Comparison of ENCODE assay signal across 11 mouse cellular contexts in genomic region chr17:27389221-27390000, GRCm38 (mm10).
A peak's percentile ranks its signal among the peaks of the same experiment; 100 is the strongest.
DNase-seq lines count a peak whose midpoint lies in the region; ATAC-seq and TF ChIP-seq lines count a peak whose summit lies in the region.
"Had no signal": no experiment of that assay in that cellular context is flagged by ENCODE, and none has a peak within 500 bp of the region (broad histone marks: within the 10 kb centered on the region; RNA-seq: fewer than 3 reads in every experiment).

No protein-coding gene starts in this region.

- no peak overlapping the region for H3K9ac ChIP-seq in limb, embryonic 14.5 days (ENCODE audit: low read depth, low read length, severe bottlenecking)
- no peak overlapping the region for H3K9ac ChIP-seq in hindbrain, embryonic 11.5 days (ENCODE audit: low read depth, low read length)
- H3K9ac ChIP-seq in kidney, embryonic 16.5 days (replicated peaks; ENCODE audit: low read length) = no peak overlapping the region

- H3K36me3 ChIP-seq in limb, embryonic 14.5 days (ENCODE audit: control insufficient read depth, insufficient read depth, low read length) = no peaks in the 10 kb centered on the region
- H3K36me3 ChIP-seq in limb, embryonic 10.5 days = no peaks in the 10 kb centered on the region
- no peaks in the 10 kb centered on the region for H3K36me3 ChIP-seq in hindbrain, embryonic 11.5 days (ENCODE audit: control insufficient read depth, insufficient read depth, low read length)
- no peaks in the 10 kb centered on the region for H3K36me3 ChIP-seq in kidney, embryonic 16.5 days (ENCODE audit: insufficient read depth, low read length)

- TF ChIP-seq CTCF in olfactory bulb, adult 2 months (IDR thresholded peaks at IDR 0.05; ENCODE audit: insufficient read depth, low read depth, low read length) = no peak

- DNase-seq in limb, embryonic 14.5 days (ENCODE audit: low spot score) = no peak
- no peak for DNase-seq in limb, embryonic 10.5 days (ENCODE audit: low spot score)
- DNase-seq in adrenal gland, postnatal 25 days = peak; percentile 64
- no peak for DNase-seq in hindbrain, embryonic 11.5 days (ENCODE audit: low spot score)
- DNase-seq in left cerebral cortex, postnatal 14 days (ENCODE audit: low spot score in 2 of 2) = no peak
- DNase-seq in kidney, postnatal 36 days = no peak
- DNase-seq: gastrocnemius, postnatal 14 days; kidney, adult 18-20 months had no signal

- no peak overlapping the region for H3K4me2 ChIP-seq in limb, embryonic 14.5 days (replicated peaks; ENCODE audit: low read depth, low read length, severe bottlenecking)
- no peak overlapping the region for H3K4me2 ChIP-seq in hindbrain, embryonic 11.5 days (replicated peaks; ENCODE audit: low read depth, low read length)
- no peak overlapping the region for H3K4me2 ChIP-seq in kidney, embryonic 16.5 days (replicated peaks; ENCODE audit: low read depth, low read length)

- peaks cover 12% of the 10 kb centered on the region for H3K4me1 ChIP-seq in limb, embryonic 14.5 days (ENCODE audit: control insufficient read depth, insufficient read depth, low read length)
- peaks cover 35% of the 10 kb centered on the region for H3K4me1 ChIP-seq in limb, embryonic 10.5 days
- H3K4me1 ChIP-seq in hindbrain, embryonic 11.5 days (replicated peaks; ENCODE audit: control insufficient read depth, insufficient read depth, low read length) = peaks cover 2% of the 10 kb centered on the region; the same call in 1 of the 2 replicates
- peaks cover 46% of the 10 kb centered on the region for H3K4me1 ChIP-seq in olfactory bulb, adult 2 months (ENCODE audit: control insufficient read depth, insufficient read depth, low read length)
- peaks cover 15% of the 10 kb centered on the region for H3K4me1 ChIP-seq in kidney, embryonic 16.5 days (ENCODE audit: insufficient read depth, low read length)
- H3K4me1 ChIP-seq: megakaryocyte, embryonic 14.5 days had no signal

- ATAC-seq in limb, embryonic 14.5 days (ENCODE audit: low FRiP score, low read depth) = no peak
- no peak for ATAC-seq in hindbrain, embryonic 11.5 days (ENCODE audit: low FRiP score)
- no peak for ATAC-seq in kidney, embryonic 16.5 days (ENCODE audit: low FRiP score, low TSS enrichment)

- intact Hi-C loops in left cerebral cortex, postnatal 14 days (cut with DNase I) = no loop called here

- H3K27ac ChIP-seq in limb, embryonic 14.5 days (replicated peaks; ENCODE audit: low read depth, low read length) = 0 out of 2 replicates have a peak overlapping the region, but pooled peaks have one; percentile 13
- H3K27ac ChIP-seq in limb, embryonic 10.5 days = no peak overlapping the region
- H3K27ac ChIP-seq in hindbrain, embryonic 11.5 days (ENCODE audit: low read depth, low read length) = peak overlapping the region; percentile 4; the same call in 1 of the 2 replicates
- peak overlapping the region; percentile 42 for H3K27ac ChIP-seq in olfactory bulb, adult 2 months (ENCODE audit: insufficient read depth, low read depth, low read length)
- no peak overlapping the region for H3K27ac ChIP-seq in kidney, embryonic 16.5 days (ENCODE audit: low read length)

- 66% methylated on average over 13 of the region's 13 CpGs for WGBS in limb, embryonic 14.5 days
- WGBS in limb, embryonic 10.5 days = 86% methylated on average over 13 of the region's 13 CpGs
- 64% methylated on average over 13 of the region's 13 CpGs for WGBS in hindbrain, embryonic 11.5 days
- 18% methylated on average over 13 of the region's 13 CpGs for WGBS in olfactory bulb, adult 2 months
- WGBS in kidney, embryonic 16.5 days = 80% methylated on average over 13 of the region's 13 CpGs

- no peak overlapping the region for H3K4me3 ChIP-seq in limb, embryonic 14.5 days (replicated peaks; ENCODE audit: low read length)
- H3K4me3 ChIP-seq in limb, embryonic 10.5 days = no peak overlapping the region
- H3K4me3 ChIP-seq in hindbrain, embryonic 11.5 days (ENCODE audit: low read depth, low read length) = no peak overlapping the region
- no peak overlapping the region for H3K4me3 ChIP-seq in olfactory bulb, adult 2 months (ENCODE audit: insufficient read depth, low read depth, low read length)
- no peak overlapping the region for H3K4me3 ChIP-seq in kidney, embryonic 16.5 days (ENCODE audit: low read length)
- H3K4me3 ChIP-seq: megakaryocyte, embryonic 14.5 days had no signal

- no peaks in the 10 kb centered on the region for H3K27me3 ChIP-seq in limb, embryonic 14.5 days (ENCODE audit: control insufficient read depth, insufficient read depth, low read length)
- H3K27me3 ChIP-seq in limb, embryonic 10.5 days (ENCODE audit: low read depth, poor library complexity, severe bottlenecking) = peaks cover 4% of the 10 kb centered on the region; the same call in 1 of the 2 replicates
- no peaks in the 10 kb centered on the region for H3K27me3 ChIP-seq in hindbrain, embryonic 11.5 days (ENCODE audit: control insufficient read depth, insufficient read depth, low read length)
- no peaks in the 10 kb centered on the region for H3K27me3 ChIP-seq in kidney, embryonic 16.5 days (ENCODE audit: insufficient read depth, low read length)

- no peak for TF ChIP-seq POLR2A in limb, embryonic 14.5 days (IDR thresholded peaks at IDR 0.05; ENCODE audit: borderline replicate concordance, extremely low read depth, insufficient read depth, insufficient read length)
- no peak for TF ChIP-seq POLR2A in olfactory bulb, adult 2 months (IDR thresholded peaks at IDR 0.05; ENCODE audit: insufficient read depth, low read depth, low read length)

- H3K9me3 ChIP-seq in limb, embryonic 14.5 days (ENCODE audit: control insufficient read depth, low read length) = no peaks in the 10 kb centered on the region
- H3K9me3 ChIP-seq in limb, embryonic 10.5 days (replicated peaks) = no peaks in the 10 kb centered on the region
- no peaks in the 10 kb centered on the region for H3K9me3 ChIP-seq in hindbrain, embryonic 11.5 days (ENCODE audit: control insufficient read depth, low read length)
- H3K9me3 ChIP-seq in kidney, embryonic 16.5 days (ENCODE audit: low read length) = no peaks in the 10 kb centered on the region

Comparison
In these comparisons a context has a peak if more than half of its experiments do, and no peak if none do; other contexts are left out.
1. H3K27ac ChIP-seq: peak in limb, embryonic 14.5 days (single experiment), hindbrain, embryonic 11.5 days (single experiment) and olfactory bulb, adult 2 months (single experiment); none in limb, embryonic 10.5 days (single experiment) and kidney, embryonic 16.5 days (single experiment).